Mouse (Mus musculus) stomach, embryonic 16.5 days (tissue): ENCODE results near the gene Snrpb2. TPM values are rescaled to one million over a fixed set of nuclear protein-coding genes. Genes with fewer than 3 reads are reported as not detected.

Source experiments
- ATAC-seq: fragments of 200-750 bp; cut with Nextera tagmentation; 2 replicates; pipeline ENCODE4 v1.8.0; 2017; ENCODE audit warnings: moderate number of reproducible peaks, moderate TSS enrichment; ENCODE audit not compliant: insufficient read depth, low FRiP score
- H3K27ac ChIP-seq: fragments of 300-500 bp; sonication (generic); 2 replicates; pipeline ENCODE4 v1.5.1; 2014; ENCODE audit warnings: low read length
- H3K27me3 ChIP-seq: fragments of 300-500 bp; sonication (generic); 2 replicates; pipeline ENCODE4 v1.6.1; 2014; ENCODE audit warnings: low read length, control low read depth, mixed read lengths; ENCODE audit not compliant: control insufficient read depth, insufficient read depth
- H3K36me3 ChIP-seq: fragments of 300-500 bp; sonication (generic); 2 replicates; pipeline ENCODE4 v1.6.1; 2014; ENCODE audit warnings: low read length; ENCODE audit not compliant: control insufficient read depth, insufficient read depth
- H3K4me1 ChIP-seq: fragments of 300-500 bp; sonication (generic); 2 replicates; pipeline ENCODE4 v1.6.1; 2014; ENCODE audit warnings: low read length, control low read depth, mixed read lengths; ENCODE audit not compliant: control insufficient read depth, insufficient read depth
- H3K4me2 ChIP-seq: fragments of 300-500 bp; sonication (generic); 2 replicates; pipeline ENCODE4 v1.6.1; 2014; ENCODE audit warnings: low read depth, low read length, mixed read lengths
- H3K4me3 ChIP-seq: fragments of 300-500 bp; sonication (generic); replicated peaks from 2 replicates; pipeline ENCODE4 v1.5.1; 2014; ENCODE audit warnings: mild to moderate bottlenecking, low read length
- H3K9ac ChIP-seq: fragments of 300-500 bp; sonication (generic); 2 replicates; pipeline ENCODE4 v1.6.1; 2014; ENCODE audit warnings: low read length
- H3K9me3 ChIP-seq: fragments of 300-500 bp; sonication (generic); replicated peaks from 2 replicates; pipeline ENCODE4 v1.6.1; 2016; ENCODE audit warnings: low read length, control low read depth; ENCODE audit not compliant: control insufficient read depth
- WGBS: fragments of 180-500 bp; shearing (Covaris S2); extraction: QIAGEN DNeasy Blood & Tissue Kit; methylation state at CpG from one replicate; pipeline ENCODE4 v1.1.7; 2014; 5-methylcytosine and 5-hydroxymethylcytosine counted together
- polyA plus RNA-seq: library from polyadenylated mRNA; unstranded; fragments of >200 nt; fragmentation: Nextera tagmentation; extraction: Ambion mirVana; gene quantifications from 2 replicates; pipeline ENCODE4 v1.2.1, GENCODE M21; 2015

The Snrpb2 gene
- polyA plus RNA-seq, 1 experiment from 2014 or later, result 63.0 TPM

- Histone ChIP-seq H3K27me3 (no peaks in the 10 kb centered on the region), H3K9ac (no peak overlapping the region), H3K4me3 (no peak overlapping the region), H3K4me1 (0 out of 2 replicates have a peak, but pooled peaks cover 4% of the 10 kb centered on the region), H3K4me2 (no peak overlapping the region), H3K9me3 (no peaks in the 10 kb centered on the region), H3K36me3 (no peaks in the 10 kb centered on the region), H3K27ac (no peak overlapping the region)
- WGBS, result 66% methylated on average over 10 of the region's 10 CpGs
- ATAC-seq, result no peak
These were observed 30.2 kb upstream of the Snrpb2 start for GRCm38 (mm10) chr2:143032378-143033255.

DNA sequence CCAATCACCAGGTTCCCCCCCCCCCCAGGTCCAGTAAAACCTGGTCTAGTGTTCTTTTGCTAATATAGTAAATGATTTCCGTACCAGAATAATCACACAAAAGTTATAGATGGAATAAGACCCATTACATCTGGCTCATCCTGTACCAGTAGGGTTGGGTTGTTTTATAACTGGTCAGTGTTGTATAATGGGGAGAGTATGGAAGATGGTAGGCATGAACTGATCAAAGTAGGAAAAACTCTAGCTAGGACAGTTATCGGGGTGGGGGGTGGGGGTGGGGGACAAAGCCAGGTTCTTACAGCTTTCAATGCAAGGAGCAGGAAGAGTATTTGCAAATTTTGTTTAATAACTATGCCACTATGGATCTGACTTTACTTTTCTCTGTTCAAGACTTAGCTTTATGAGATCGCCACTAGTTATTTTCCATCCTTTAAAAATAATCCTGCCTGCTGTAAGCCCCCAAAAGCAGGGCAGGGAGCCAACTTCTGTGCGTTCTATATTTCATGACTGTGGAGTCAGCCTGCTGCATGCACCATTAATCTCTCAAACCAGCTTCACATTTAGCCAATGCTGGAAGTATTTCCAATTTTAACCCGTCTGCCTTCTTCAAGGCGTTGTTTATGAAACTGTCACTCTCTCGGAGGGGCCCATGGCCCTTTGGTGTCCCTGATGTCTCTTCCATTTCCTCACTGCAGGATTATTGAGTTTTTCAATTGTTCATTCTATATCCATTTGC, 28.3 kb upstream of the Snrpb2 start:
- 51% methylated on average over 7 of the region's 7 CpGs for WGBS
- Histone ChIP-seq H3K9ac (no peak overlapping the region), H3K4me2 (peak overlapping the region; percentile 44), H3K4me1 (0 out of 2 replicates have a peak, but pooled peaks cover 4% of the 10 kb centered on the region), H3K27me3 (no peaks in the 10 kb centered on the region), H3K36me3 (no peaks in the 10 kb centered on the region), H3K27ac (0 out of 2 replicates have a peak overlapping the region, but pooled peaks have one; percentile 6), H3K9me3 (no peaks in the 10 kb centered on the region), H3K4me3 (peak overlapping the region; percentile 18)
- ATAC-seq, result peak; percentile 44; the same call in 1 of the 2 replicates

DNA sequence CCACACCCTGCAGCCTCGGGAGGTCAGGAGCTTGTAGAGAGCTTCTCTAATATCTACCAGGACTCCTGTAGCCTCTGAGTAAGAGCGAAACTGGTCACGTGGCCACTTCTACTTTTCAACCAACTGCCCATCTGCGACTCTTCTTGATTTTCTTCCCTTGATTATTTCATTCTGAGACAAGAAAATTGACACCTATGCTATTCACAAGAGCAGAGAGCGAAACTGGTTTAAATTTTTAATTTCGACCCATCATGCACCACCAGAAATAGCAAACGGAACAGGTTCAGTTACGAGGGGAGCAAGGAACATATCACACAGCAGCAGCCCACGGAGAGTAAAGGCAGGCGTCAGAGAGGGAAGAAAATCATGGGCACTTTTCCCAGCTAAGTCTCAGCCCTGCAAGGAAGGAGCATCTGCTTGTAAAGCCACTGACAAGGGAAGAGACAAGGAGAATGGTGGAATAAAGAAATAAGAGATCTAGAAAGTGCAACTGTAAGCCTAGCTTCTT, 27.7 kb upstream of the Snrpb2 start:
- peak; percentile 21; the same call in 1 of the 2 replicates for ATAC-seq
- Histone ChIP-seq H3K4me3 (peak overlapping the region; percentile 18), H3K9me3 (no peaks in the 10 kb centered on the region), H3K4me1 (0 out of 2 replicates have a peak, but pooled peaks cover 4% of the 10 kb centered on the region), H3K9ac (no peak overlapping the region), H3K36me3 (no peaks in the 10 kb centered on the region), H3K27ac (0 out of 2 replicates have a peak overlapping the region, but pooled peaks have one; percentile 6), H3K4me2 (peak overlapping the region; percentile 44), H3K27me3 (no peaks in the 10 kb centered on the region)
- 55% methylated on average over 10 of the region's 10 CpGs for WGBS

GRCm38 (mm10) chr2:143041596-143041995, 21.2 kb upstream of the Snrpb2 start:
- no peaks in the 10 kb centered on the region for H3K27me3 ChIP-seq
- no peaks in the 10 kb centered on the region for H3K9me3 ChIP-seq
- no peaks in the 10 kb centered on the region for H3K36me3 ChIP-seq
- no peaks in the 10 kb centered on the region for H3K4me1 ChIP-seq
- no peak overlapping the region for H3K9ac ChIP-seq
- no peak overlapping the region for H3K4me3 ChIP-seq
- H3K27ac ChIP-seq, result no peak overlapping the region
- no peak overlapping the region for H3K4me2 ChIP-seq
- WGBS, result 90% methylated on average over 1 of the region's 1 CpGs
- ATAC-seq, result no peak

DNA sequence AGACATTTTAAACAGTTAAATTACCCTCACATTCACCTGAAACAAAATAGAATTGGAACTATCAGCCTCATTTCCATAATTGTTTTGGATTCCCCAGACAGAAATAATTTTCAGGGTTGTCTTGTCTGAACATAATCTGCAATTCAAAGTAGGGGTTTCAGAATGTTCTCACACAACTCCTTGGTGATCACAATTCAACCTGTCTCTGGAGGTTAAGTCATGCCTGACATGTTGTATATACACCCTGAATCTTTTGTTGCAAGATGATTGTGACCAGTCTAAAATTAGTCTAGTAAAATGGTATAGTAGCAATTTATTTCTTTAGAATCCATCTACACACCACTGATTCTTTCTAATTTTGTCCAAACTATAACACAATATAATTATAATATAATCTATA, 7.6 kb upstream of the Snrpb2 start:
- Histone ChIP-seq H3K27ac (no peak overlapping the region), H3K4me3 (no peak overlapping the region), H3K27me3 (no peaks in the 10 kb centered on the region), H3K4me2 (no peak overlapping the region), H3K4me1 (no peaks in the 10 kb centered on the region), H3K9me3 (no peaks in the 10 kb centered on the region), H3K9ac (no peak overlapping the region), H3K36me3 (no peaks in the 10 kb centered on the region)
- ATAC-seq, result no peak

DNA sequence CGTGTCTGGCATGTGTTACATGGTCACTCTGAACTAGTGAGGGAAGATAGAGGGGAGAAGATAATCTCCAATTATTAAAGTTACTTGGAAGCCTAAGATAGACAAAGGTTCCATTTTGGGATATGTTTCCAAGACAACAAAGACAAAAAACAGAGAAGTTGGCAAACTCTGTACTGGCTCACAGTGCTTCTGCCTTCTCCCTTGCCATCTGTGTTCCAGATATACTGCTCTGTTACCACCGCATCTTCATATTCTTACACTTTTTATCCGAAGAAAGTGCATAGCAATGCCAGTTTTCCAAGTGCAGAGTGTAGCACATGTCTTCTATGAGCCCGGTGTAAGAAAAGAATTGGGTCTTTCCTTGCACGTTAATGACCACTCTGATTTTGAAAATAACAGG, 6.1 kb upstream of the Snrpb2 start:
- Histone ChIP-seq H3K36me3 (no peaks in the 10 kb centered on the region), H3K4me2 (no peak overlapping the region), H3K27ac (no peak overlapping the region), H3K4me3 (no peak overlapping the region), H3K27me3 (no peaks in the 10 kb centered on the region), H3K4me1 (no peaks in the 10 kb centered on the region), H3K9me3 (no peaks in the 10 kb centered on the region), H3K9ac (no peak overlapping the region)
- 69% methylated on average over 5 of the region's 5 CpGs for WGBS
- ATAC-seq, result no peak

- H3K27me3 ChIP-seq, result no peaks in the 10 kb centered on the region
- no peaks in the 10 kb centered on the region for H3K9me3 ChIP-seq
- H3K27ac ChIP-seq, result no peak overlapping the region
- H3K4me1 ChIP-seq, result peaks cover 3% of the 10 kb centered on the region; the same call in 1 of the 2 replicates
- no peak for ATAC-seq
- 48% methylated on average over 6 of the region's 6 CpGs for WGBS
- peak overlapping the region; percentile 80 for H3K4me2 ChIP-seq
- H3K36me3 ChIP-seq, result peaks cover 8% of the 10 kb centered on the region; the same call in 1 of the 2 replicates
- H3K4me3 ChIP-seq, result peak overlapping the region; percentile 87
- peak overlapping the region; percentile 67 for H3K9ac ChIP-seq
These were observed 417 bp upstream of the Snrpb2 start for GRCm38 (mm10) chr2:143062432-143062811.

GRCm38 (mm10) chr2:143065914-143066313, 3.1 kb downstream of the Snrpb2 start:
- no peaks in the 10 kb centered on the region for H3K27me3 ChIP-seq
- peaks cover 3% of the 10 kb centered on the region; the same call in 1 of the 2 replicates for H3K4me1 ChIP-seq
- H3K4me3 ChIP-seq, result no peak overlapping the region
- WGBS, result 98% methylated on average over 3 of the region's 3 CpGs
- no peak for ATAC-seq
- H3K4me2 ChIP-seq, result no peak overlapping the region
- no peak overlapping the region for H3K27ac ChIP-seq
- H3K9ac ChIP-seq, result no peak overlapping the region
- no peaks in the 10 kb centered on the region for H3K9me3 ChIP-seq
- peaks cover 20% of the 10 kb centered on the region; the same call in 1 of the 2 replicates for H3K36me3 ChIP-seq
